Mouse (Mus musculus): Measurements from ENCODE around the gene Smarcd1.
"Not testable (repeated sequence)": the region's sequence is repeated elsewhere in the genome, so short reads cannot be mapped to it uniquely, and the experiment has no call there.

The Smarcd1 gene

DNA sequence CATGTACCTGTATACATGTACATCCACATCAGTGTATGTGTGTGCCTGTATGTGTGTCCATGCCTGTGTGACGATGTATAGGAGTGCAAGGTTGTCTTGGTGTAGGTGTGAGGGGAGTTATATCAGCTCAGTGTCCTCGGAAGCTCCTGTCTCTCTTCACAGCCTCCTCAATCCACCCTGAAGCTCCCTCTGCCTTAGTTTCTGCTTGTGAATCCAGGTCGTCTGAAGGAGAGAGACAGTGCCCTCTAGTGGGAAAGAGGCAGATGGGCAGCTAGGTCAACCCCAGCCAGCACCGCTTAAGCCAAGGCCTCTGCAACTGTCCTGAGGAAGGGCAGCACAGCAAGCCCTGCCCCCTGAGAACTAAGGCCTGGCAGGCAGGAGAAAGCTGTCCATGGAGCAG is 13.2 kb upstream of the Smarcd1 start:
- peak; percentile 47 for DNase-seq

- DNase-seq: no peak
Observed at GRCm38 (mm10) chr15:99690924-99691323, 11.0 kb upstream of the Smarcd1 start.

DNA sequence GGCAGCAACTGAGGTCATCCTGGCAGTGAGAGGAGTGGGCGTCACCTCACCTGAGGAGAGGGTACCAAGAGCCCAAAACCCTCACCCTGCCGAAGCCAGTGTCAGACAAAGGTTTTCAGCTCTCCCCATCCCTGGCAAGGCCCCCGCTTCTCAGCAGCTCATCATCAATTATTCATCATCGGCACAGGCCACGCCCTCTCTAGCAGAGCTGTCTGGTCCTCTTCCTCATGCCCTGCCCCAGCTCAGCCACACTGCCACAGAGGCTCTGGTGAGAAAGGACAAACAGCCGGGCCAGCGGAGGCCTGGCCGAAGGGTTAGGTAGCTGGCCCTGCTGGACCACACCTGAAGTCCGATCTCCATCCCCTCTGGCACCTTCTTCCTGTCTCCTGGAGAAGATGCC is 10.0 kb upstream of the Smarcd1 start:
- no peak for DNase-seq

- no peak for DNase-seq
Observed at GRCm38 (mm10) chr15:99697309-99697708, 4.6 kb upstream of the Smarcd1 start.

GRCm38 (mm10) chr15:99698533-99699085 is 3.3 kb upstream of the Smarcd1 start:
- DNase-seq: no peak

GRCm38 (mm10) chr15:99699715-99700114 is 2.2 kb upstream of the Smarcd1 start:
- no peak for DNase-seq

GRCm38 (mm10) chr15:99700219-99701106 is 1.5 kb upstream of the Smarcd1 start:
- no peak for DNase-seq

GRCm38 (mm10) chr15:99701640-99701998 is 310 bp upstream of the Smarcd1 start:
- DNase-seq: not testable (repeated sequence)

DNA sequence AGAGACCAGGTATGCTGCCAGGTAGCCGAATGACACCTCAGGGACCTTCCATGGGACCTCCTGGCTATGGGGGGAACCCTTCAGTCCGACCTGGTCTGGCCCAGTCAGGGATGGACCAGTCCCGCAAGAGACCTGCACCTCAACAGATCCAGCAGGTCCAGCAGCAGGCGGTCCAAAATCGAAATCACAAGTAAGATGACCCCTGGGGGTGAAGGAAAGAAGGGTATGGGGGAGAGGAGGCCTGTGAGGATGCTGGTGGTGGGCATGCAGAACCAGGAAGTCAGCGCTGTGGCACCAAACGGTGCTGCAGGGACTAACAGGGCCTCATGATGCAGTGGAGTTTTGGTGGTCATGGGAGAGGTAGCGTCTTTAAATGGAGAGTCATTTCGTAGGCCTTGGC is 1.2 kb downstream of the Smarcd1 start:
- no peak for DNase-seq

DNA sequence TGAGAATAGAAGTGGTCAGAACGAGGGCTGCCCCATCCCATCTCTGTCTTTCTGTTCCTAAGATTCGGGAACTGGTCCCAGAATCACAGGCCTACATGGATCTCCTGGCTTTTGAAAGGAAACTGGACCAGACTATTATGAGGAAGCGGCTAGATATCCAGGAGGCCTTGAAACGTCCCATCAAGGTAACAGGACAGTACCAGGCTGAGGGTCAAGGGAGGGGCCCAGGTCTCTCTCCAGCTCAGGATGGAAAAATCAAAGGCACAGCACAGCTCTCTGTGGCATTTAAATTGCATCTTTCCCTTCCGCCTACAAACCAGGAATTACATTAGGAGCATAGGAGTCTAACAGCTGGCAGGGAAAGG is 1.7 kb downstream of the Smarcd1 start:
- DNase-seq: no peak

DNA sequence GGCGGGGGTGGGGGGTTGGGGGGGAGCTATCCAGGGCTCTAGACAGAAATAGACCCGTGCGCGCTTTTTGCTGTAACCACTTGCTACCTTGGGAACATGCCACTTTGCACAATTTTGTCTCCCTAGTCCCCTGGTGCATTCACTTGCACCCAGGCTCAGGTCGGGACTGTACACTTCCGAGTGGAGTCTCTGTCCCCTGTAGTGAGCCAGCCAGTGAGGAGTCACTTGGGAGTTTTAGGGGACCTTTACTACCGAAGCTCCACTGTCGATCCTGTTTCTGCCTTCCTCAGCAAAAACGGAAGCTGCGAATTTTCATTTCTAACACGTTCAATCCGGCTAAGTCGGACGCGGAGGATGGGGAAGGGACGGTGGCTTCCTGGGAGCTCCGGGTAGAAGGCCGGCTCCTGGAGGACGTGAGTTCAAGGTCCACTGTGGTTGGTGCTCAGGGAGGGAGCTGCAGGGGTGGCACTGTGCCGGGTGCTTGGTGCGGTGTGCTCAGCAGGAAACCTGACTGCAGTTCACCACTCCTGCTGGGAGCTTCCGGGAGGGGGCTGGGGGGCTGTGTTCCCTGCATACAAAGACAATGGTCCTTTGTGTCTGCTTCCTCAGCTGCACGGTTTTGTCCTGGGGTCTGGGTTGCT is 2.2 kb downstream of the Smarcd1 start:
- no peak for DNase-seq

DNA sequence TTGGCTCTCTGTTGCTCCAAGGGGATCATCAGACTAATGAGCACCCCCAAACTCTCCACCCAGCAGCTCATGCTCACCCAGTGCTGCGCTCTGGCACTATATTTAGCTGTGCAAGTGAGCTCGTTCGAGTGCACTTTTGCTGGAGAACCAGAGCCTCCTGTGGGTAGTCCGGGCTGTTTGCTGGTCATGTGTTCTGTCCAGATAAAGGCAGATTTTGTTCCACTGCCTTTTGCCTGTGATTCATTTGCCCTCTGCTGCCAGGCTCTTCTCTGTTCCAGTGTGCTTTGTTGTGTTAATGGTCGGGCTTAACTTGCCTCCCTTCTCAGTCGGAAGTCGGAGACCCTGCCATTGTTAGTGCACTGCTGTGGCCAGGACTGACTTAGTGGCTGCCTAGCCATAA is 3.0 kb downstream of the Smarcd1 start:
- no peak for DNase-seq

DNA sequence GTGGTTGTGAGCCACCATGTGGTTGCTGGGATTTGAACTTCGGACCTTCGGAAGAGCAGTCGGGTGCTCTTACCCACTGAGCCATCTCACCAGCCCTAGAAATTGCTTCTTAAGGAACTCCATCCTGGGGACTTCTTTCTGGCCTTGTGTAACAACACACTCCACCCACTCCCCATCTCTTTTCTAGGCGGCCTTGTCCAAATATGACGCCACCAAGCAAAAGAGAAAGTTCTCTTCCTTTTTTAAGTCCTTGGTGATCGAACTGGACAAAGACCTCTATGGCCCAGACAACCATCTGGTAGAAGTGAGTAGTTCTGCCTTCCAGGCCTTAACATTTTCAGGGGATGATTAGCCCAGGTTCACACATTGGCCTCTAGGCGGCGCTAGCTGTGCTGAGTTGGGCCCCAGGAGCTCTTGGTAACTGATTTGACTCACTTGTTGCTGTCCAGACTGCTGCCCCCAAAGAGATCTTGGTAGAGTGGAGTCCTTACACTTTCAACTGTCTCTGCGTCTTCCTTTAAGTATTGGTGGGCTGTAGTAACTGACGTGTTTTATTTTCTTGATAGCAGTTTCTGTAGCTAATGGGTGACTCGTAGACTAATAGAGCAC is 3.6 kb downstream of the Smarcd1 start, which contains the start of gene Gm17349:
Gm17349 (minus strand) TSS at position 51 of the 609 bp plus-strand sequence.
- DNase-seq: peak; percentile 47

GRCm38 (mm10) chr15:99708176-99708575 is 6.2 kb downstream of the Smarcd1 start:
- no peak for DNase-seq

- no peak for DNase-seq
Observed at GRCm38 (mm10) chr15:99710221-99711190, 8.6 kb downstream of the Smarcd1 start.

DNA sequence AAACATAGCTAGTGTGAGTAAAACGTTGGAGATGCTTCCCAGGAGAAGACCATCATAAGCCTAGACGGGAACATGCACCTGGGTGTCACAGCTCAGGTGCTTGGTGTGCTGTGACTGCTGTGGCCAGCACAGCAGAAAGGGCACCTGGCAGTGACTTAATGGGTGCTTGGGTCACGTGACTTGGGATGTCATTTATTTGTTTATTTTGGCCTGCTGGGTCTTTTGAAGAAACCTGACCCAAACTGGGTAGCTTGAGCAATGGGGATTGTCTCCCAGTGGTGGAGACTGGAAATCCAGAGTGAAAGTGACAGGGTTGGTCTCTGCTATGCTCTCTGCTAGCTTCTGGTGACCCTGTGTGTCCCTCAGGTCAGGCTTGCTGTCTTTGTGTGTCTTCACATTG is 9.6 kb downstream of the Smarcd1 start:
- DNase-seq: no peak

DNA sequence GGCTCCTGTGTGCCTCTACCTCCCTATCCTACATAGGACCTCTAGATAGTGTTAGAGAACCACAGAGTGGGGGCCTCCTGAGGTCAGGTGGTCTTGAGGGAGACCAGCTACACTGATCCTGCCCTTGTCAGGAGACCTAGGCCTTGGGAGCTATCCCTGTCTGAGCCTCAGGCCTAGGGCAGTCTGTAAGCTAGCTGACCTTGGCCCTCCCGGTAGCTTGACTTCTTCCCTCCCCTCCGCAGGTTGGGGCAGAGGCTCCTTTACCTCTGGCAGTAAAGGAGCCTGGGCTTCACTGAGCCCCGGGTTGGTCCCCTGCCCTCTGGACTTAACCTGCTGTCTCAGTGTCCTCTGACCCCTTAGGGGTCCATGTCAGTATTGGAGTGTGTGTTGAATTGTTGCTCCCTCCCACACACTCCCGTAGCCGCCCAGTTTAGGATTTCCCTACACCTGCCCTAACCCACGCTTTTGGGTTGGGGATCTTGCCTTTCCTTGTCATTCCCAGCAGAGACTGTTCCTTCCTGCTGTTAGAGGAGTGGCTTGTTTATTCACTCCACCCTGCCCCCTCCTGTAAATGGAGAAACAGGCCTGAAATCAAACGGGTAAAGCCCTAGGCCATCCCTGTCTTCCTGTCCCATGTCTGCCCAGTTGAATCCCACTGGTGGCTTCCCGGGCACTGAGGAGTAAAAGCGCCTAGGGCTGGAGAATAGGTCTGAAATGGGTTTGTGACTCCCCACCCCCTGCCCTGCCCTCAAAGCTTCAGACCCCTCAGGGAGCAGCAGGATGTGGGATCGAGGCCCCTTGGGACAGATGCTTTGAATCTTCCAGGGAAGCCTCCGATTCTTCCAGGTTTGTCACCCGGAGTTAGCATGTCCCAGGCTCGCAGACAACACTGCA is 11.0 kb downstream of the Smarcd1 start:
- DNase-seq: no peak

- DNase-seq: no peak
Observed at GRCm38 (mm10) chr15:99713569-99713968, 11.6 kb downstream of the Smarcd1 start.

GRCm38 (mm10) chr15:99714206-99714605 is 12.3 kb downstream of the Smarcd1 start:
- no peak for DNase-seq

DNA sequence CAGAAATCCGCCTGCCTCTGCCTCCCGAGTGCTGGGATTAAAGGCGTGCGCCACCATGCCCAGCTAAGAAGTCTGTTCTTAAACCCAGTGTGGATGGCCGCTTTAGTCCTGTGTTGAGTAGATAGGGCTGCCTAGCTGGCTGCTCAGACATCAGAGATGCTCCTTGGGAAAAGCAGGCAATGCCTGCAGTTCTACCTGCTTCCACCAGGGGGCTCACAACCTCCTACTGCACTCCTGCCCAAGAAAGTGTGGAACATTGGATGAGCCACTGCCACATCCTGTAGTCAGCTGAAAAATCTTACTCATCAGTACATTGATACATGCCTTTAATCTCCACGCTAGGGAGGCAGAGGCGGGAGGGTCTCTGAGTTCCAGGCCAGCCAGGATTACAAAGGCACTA is 12.9 kb downstream of the Smarcd1 start:
- peak; percentile 74 for DNase-seq

DNA sequence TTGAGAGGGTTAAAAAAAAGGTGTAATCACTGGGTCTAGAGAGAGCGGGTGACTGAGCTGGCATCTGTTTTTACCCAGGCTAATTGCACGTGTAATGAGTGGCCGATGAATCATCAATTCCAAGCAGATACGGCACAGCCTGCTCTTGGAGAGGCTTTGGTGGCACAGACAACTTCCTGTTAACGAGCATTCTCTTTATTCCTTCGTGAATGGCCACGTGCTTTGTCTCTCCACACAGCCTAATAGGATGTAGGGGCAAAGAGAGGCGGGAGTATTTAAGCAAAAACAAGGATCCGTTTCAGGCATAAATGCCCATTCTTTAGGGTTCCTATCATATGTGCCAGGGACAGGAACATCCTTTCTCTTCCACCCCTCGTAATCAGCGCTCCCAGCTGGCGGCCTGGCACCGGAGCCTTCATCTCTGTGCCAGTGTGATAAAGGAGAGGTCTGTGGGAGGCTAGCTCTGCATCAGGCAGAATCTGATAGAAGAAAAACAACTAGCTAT is 13.5 kb downstream of the Smarcd1 start:
- no peak for DNase-seq
